Mouse (Mus musculus) left cerebral cortex, adult 2 months (tissue): Measurements from ENCODE around the gene Map3k12. TPM values are rescaled to one million over a fixed set of nuclear protein-coding genes. Genes with fewer than 3 reads are reported as not detected.

Experiments used
- DNase-seq, 2 experiments: peaks; one replicate each; pipeline ENCODE4 v3.0.0; 2021 to 2022; ENCODE audit warnings: low spot score in 2 of 2, mixed read lengths in 1 of 2; ENCODE audit errors: extremely low spot score in 1 of 2
- H3K27ac ChIP-seq: fragments of 200-600 bp; 2 replicates; pipeline ENCODE4 v1.8.1; 2022
- H3K4me3 ChIP-seq: fragments of 200-600 bp; 2 replicates; pipeline ENCODE4 v1.8.1; 2022
- CTCF ChIP-seq: fragments of 200-600 bp; IDR thresholded peaks from 2 replicates; pipeline ENCODE4 v1.8.1; 2022; ENCODE audit warnings: antibody characterized with exemption, mild to moderate bottlenecking, moderate library complexity
- intact Hi-C: fragments of 180-260 bp; cut with DNase I; formaldehyde crosslinking; loops from one replicate; pipeline ENCODE4 v1.15.1; 2025
- total RNA-seq, 2 experiments: library from RNA; stranded (reverse); gene quantifications; 2 replicates each; pipeline ENCODE4 v1.2.3; 2021

Gene Map3k12
- total RNA-seq, 2 experiments from 2014 or later: 96.5 to 96.8 TPM

- intact Hi-C loops: no loop called here
Observed at GRCm38 (mm10) chr15:102450928-102451327, 65.9 kb downstream of the Map3k12 start.

GRCm38 (mm10) chr15:102449366-102449765, 67.5 kb downstream of the Map3k12 start:
- Histone ChIP-seq H3K4me3 (no peak overlapping the region), H3K27ac (no peak overlapping the region)
- no peak for TF ChIP-seq CTCF
- DNase-seq: no peak
- intact Hi-C loops: no loop called here

More at GRCm38 (mm10) chr15:102450928-102451327, 65.9 kb downstream of the Map3k12 start:
- DNase-seq: no peak
- no peak for TF ChIP-seq CTCF
- Histone ChIP-seq H3K4me3 (no peak overlapping the region), H3K27ac (no peak overlapping the region)

Other genes with a start within 250 kb of the Map3k12 start
- gene Gm9918, start 246.5 kb downstream of the Map3k12 start, total RNA-seq: not detected
- 10 to 100 TPM; 40.6 to 42.8 TPM for gene Mfsd5, start 237.6 kb downstream of the Map3k12 start, total RNA-seq
- gene Espl1, start 220.8 kb downstream of the Map3k12 start, total RNA-seq: 1 to 10 TPM; 1.1 to 1.5 TPM
- 100 to 1,000 TPM; 408 to 428 TPM for gene Pfdn5, start 190.9 kb downstream of the Map3k12 start, total RNA-seq
- gene Myg1, start 185.4 kb downstream of the Map3k12 start, total RNA-seq: 10 to 100 TPM; 65.1 to 67.9 TPM
- 10 to 100 TPM; 14.3 to 18.9 TPM for gene Aaas, start 166.3 kb downstream of the Map3k12 start, total RNA-seq
- gene Sp7, start 149.9 kb downstream of the Map3k12 start, total RNA-seq: under 1 TPM; 0.27 to 0.61 TPM
- gene Sp1, start 110.9 kb downstream of the Map3k12 start, total RNA-seq: 10 to 100 TPM; 26.8 to 27.2 TPM
- gene Amhr2, start 71.7 kb downstream of the Map3k12 start, total RNA-seq: 1 to 10 TPM in 1 of 2 experiments, under 1 TPM in 1; 0.98 to 3.2 TPM
- 10 to 100 TPM; 46.1 to 47.6 TPM for gene Prr13, start 58.0 kb downstream of the Map3k12 start, total RNA-seq
- gene Pcbp2, start 46.5 kb downstream of the Map3k12 start, total RNA-seq: 100 to 1,000 TPM; 497 to 500 TPM
- gene Gm10337, start 13.3 kb downstream of the Map3k12 start, total RNA-seq: not detected
- 10 to 100 TPM; 32.4 to 36.2 TPM for gene Tarbp2, start 1.1 kb upstream of the Map3k12 start, total RNA-seq
- gene Npff, start 7.9 kb upstream of the Map3k12 start, total RNA-seq: 1 to 10 TPM; 2.4 to 2.6 TPM
- gene Gm28047, start 108.0 kb upstream of the Map3k12 start, total RNA-seq: 1 to 10 TPM in 1 of 2 experiments, not detected in 1; 2.1 TPM
- 10 to 100 TPM; 35.3 to 39.2 TPM for gene Atf7, start 108.4 kb upstream of the Map3k12 start, total RNA-seq
- gene Atp5g2, start 155.3 kb upstream of the Map3k12 start, total RNA-seq: 10 to 100 TPM; 11.1 to 14.8 TPM
- gene Calcoco1, start 205.1 kb upstream of the Map3k12 start, total RNA-seq: 10 to 100 TPM; 79.8 to 85.7 TPM